Mouse (Mus musculus) limb, embryonic 11.5 days (tissue): ENCODE data around the gene Gm5741. TPM values are rescaled to one million over a fixed set of nuclear protein-coding genes. Genes with fewer than 3 reads are reported as not detected.
"Not testable (repeated sequence)": the region's sequence is repeated elsewhere in the genome, so short reads cannot be mapped to it uniquely, and the experiment has no call there.

Source experiments
- ATAC-seq: fragments of 200-750 bp; cut with Nextera tagmentation; 2 replicates; pipeline ENCODE4 v1.8.0; 2017; ENCODE audit warnings: low read depth; ENCODE audit not compliant: insufficient number of reproducible peaks, low FRiP score, low TSS enrichment
- DNase-seq: peaks from one replicate; pipeline ENCODE4 v3.0.0-alpha.2; 2015; ENCODE audit warnings: low spot score
- H3K27ac ChIP-seq: fragments of 300-500 bp; sonication (generic); replicated peaks from 2 replicates; pipeline ENCODE4 v1.5.1; 2014; ENCODE audit warnings: low read depth, mild to moderate bottlenecking, low read length
- H3K27me3 ChIP-seq: fragments of 300-500 bp; sonication (generic); 2 replicates; pipeline ENCODE4 v1.6.1; 2014; ENCODE audit warnings: mild to moderate bottlenecking, low read length, mixed read lengths; ENCODE audit not compliant: control insufficient read depth, insufficient read depth
- H3K36me3 ChIP-seq: fragments of 300-500 bp; sonication (generic); 2 replicates; pipeline ENCODE4 v1.6.1; 2014; ENCODE audit warnings: mild to moderate bottlenecking, low read length, moderate library complexity, mixed read lengths; ENCODE audit not compliant: control insufficient read depth, insufficient read depth
- H3K4me1 ChIP-seq: fragments of 300-500 bp; sonication (generic); 2 replicates; pipeline ENCODE4 v1.6.1; 2014; ENCODE audit warnings: low read length, mixed read lengths; ENCODE audit not compliant: control insufficient read depth, insufficient read depth
- H3K4me2 ChIP-seq: fragments of 300-500 bp; sonication (generic); 2 replicates; pipeline ENCODE4 v1.6.1; 2014; ENCODE audit warnings: low read depth, mild to moderate bottlenecking, moderate library complexity; ENCODE audit not compliant: severe bottlenecking
- H3K4me3 ChIP-seq: fragments of 300-500 bp; sonication (generic); 2 replicates; pipeline ENCODE4 v1.5.1; 2014; ENCODE audit warnings: low read depth, low read length
- H3K9ac ChIP-seq: fragments of 300-500 bp; sonication (generic); 2 replicates; pipeline ENCODE4 v1.6.1; 2014; ENCODE audit warnings: mild to moderate bottlenecking, low read length
- H3K9me3 ChIP-seq: fragments of 300-500 bp; sonication (generic); 2 replicates; pipeline ENCODE4 v1.6.1; 2016; ENCODE audit warnings: low read length; ENCODE audit not compliant: control insufficient read depth
- WGBS: fragments of 180-500 bp; shearing (Covaris S2); extraction: QIAGEN DNeasy Blood & Tissue Kit; methylation state at CpG from one replicate; pipeline ENCODE4 v1.1.7; 2014; 5-methylcytosine and 5-hydroxymethylcytosine counted together
- polyA plus RNA-seq: library from polyadenylated mRNA; unstranded; fragments of >200 nt; fragmentation: Nextera tagmentation; extraction: Ambion mirVana; gene quantifications from 2 replicates; pipeline ENCODE4 v1.2.1, GENCODE M21; 2014

The Gm5741 gene
- polyA plus RNA-seq, 1 experiment from 2014 or later, result not detected

- Histone ChIP-seq H3K27me3 (no peaks in the 10 kb centered on the region), H3K36me3 (peaks cover 10% of the 10 kb centered on the region; the same call in 1 of the 2 replicates), H3K4me2 (no peak overlapping the region), H3K27ac (no peak overlapping the region), H3K4me3 (no peak overlapping the region), H3K9ac (no peak overlapping the region), H3K9me3 (no peaks in the 10 kb centered on the region), H3K4me1 (no peaks in the 10 kb centered on the region)
- WGBS, result 29% methylated on average over 21 of the region's 21 CpGs
- ATAC-seq (no peak), DNase-seq (no peak)
Measured at GRCm38 (mm10) chr8:85091526-85092090, 23.8 kb upstream of the Gm5741 start.

- H3K9ac ChIP-seq, result no peak overlapping the region
- no peak overlapping the region for H3K27ac ChIP-seq
- H3K36me3 ChIP-seq, result peaks cover 7% of the 10 kb centered on the region
- no peaks in the 10 kb centered on the region for H3K27me3 ChIP-seq
- H3K4me3 ChIP-seq, result no peak overlapping the region
- no peaks in the 10 kb centered on the region for H3K9me3 ChIP-seq
- DNase-seq (no peak), ATAC-seq (no peak)
- WGBS, result 91% methylated on average over 11 of the region's 11 CpGs
- no peaks in the 10 kb centered on the region for H3K4me1 ChIP-seq
- no peak overlapping the region for H3K4me2 ChIP-seq
Measured at GRCm38 (mm10) chr8:85090856-85091255, 23.1 kb upstream of the Gm5741 start.

DNA sequence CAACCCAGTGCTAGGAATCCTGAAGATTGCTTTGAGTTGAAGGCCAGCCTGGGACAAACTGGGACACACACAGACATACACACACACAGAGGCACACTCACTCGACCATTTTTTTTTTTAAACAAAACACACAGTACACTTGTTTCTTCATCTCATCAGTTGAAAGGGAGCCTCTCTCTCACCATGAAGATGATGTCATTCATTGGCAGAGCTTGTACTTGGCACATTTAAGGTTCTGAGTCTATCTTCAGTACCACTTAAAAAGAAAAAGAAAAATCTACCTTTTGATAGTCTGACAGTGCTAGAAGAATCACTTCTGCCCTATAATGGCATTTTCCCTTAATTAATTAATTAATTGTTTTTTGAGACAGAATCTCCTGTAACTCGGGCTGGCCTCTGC, 21.0 kb upstream of the Gm5741 start:
- Histone ChIP-seq H3K4me3 (no peak overlapping the region), H3K36me3 (peaks cover 10% of the 10 kb centered on the region), H3K27me3 (no peaks in the 10 kb centered on the region), H3K27ac (no peak overlapping the region), H3K9ac (no peak overlapping the region), H3K9me3 (no peaks in the 10 kb centered on the region), H3K4me1 (peaks cover 2% of the 10 kb centered on the region; the same call in 1 of the 2 replicates), H3K4me2 (no peak overlapping the region)
- WGBS, result 85% methylated on average over 2 of the region's 2 CpGs
- ATAC-seq, result no peak
- no peak for DNase-seq

DNA sequence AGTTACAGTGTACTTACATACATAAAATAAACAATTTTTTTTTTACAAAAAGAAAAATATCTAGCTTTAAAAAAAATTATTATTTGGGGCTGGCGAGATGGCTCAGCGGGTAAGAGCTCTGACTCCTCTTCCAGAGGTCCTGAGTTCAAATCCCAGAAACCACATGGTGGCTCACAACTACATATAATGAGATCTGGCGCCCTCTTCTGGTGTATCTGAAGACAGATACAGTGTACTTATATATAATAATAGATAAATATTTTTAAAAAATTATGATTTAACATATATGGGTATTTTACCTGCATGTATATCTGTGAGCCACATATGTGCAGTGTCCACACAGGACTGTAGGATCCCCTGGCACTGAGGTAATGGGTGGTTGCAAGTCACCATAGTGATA, 18.5 kb upstream of the Gm5741 start:
- WGBS, result 79% methylated on average over 3 of the region's 3 CpGs
- Histone ChIP-seq H3K4me1 (peaks cover 9% of the 10 kb centered on the region; the same call in 1 of the 2 replicates), H3K9me3 (no peaks in the 10 kb centered on the region), H3K4me3 (no peak overlapping the region), H3K27ac (no peak overlapping the region), H3K9ac (no peak overlapping the region), H3K4me2 (no peak overlapping the region), H3K36me3 (peaks cover 6% of the 10 kb centered on the region), H3K27me3 (no peaks in the 10 kb centered on the region)
- no peak for DNase-seq
- ATAC-seq, result no peak

DNA sequence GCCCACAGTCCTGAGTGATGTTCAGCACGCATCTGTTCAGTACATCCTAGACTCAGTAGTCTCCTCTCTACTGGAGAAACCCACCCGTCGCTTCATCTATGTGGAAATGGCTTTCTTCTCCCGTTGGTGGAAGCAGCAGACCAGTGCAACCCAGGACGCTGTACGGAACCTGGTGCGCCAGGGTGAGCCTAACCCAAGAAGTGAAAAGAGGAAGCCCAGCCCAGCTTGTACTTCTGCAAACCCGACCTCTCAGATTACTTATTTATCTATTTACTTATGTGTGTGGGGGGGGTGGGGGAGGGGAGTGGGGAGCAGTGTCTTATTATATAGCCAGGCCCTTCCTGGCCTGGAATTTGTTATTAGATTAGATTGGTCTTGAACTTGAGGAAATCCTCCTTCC, 16.9 kb upstream of the Gm5741 start:
- no peak for DNase-seq
- H3K36me3 ChIP-seq, result peaks cover 5% of the 10 kb centered on the region
- H3K9me3 ChIP-seq, result no peaks in the 10 kb centered on the region
- ATAC-seq, result no peak
- WGBS, result 84% methylated on average over 8 of the region's 8 CpGs
- no peak overlapping the region for H3K4me2 ChIP-seq
- H3K4me1 ChIP-seq, result peaks cover 12% of the 10 kb centered on the region; the same call in 1 of the 2 replicates
- H3K4me3 ChIP-seq, result no peak overlapping the region
- H3K27me3 ChIP-seq, result no peaks in the 10 kb centered on the region
- no peak overlapping the region for H3K9ac ChIP-seq
- no peak overlapping the region for H3K27ac ChIP-seq

DNA sequence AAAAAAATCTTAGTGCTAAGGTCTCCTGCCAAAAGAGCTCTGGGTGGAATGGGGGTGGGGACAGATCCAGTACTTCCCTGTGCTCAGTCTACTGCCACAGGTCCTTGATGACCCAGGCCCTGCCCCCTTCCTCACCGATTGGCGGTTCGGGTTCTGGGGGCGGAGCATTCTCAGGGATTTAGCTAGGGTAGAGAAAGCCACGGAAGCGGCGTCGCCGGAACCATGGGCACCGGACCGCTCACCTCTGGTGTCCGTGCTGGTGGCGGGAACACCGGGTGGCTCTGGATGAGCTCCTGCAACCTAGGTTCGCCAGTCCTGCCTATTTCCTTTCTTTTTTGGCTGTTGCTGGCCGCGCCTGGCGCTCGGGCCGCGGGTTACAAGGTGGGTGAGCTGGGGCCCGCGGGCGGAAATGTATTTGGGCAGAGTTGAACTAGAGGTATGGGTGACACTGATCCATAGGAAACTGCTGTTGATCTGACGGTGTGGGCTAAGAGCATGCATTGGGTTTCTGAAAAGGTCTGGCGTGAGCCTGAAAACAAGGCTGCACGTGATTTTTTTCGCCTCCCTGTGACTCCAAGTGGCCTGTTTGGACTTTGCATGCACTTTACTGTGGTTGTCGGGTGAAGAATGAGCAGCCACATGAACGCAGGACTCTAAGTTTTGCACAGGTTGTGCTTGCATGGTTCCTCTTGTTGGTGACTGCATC, 15.5 kb upstream of the Gm5741 start, which contains the start of gene Man2b1:
Gene Man2b1 (plus strand): TSS at position 163 of the 706 bp plus-strand sequence.
- H3K4me3 ChIP-seq, result peak within 1 kb of the TSS; percentile 55
- H3K9ac ChIP-seq, result peak within 1 kb of the TSS; percentile 72
- H3K27me3 ChIP-seq, result no peaks in the 10 kb centered on the region
- peak within 1 kb of the TSS; percentile 66 for H3K4me2 ChIP-seq
- H3K4me1 ChIP-seq, result peaks cover 12% of the 10 kb centered on the region; the same call in 1 of the 2 replicates
- no peak within 1 kb of the TSS for H3K27ac ChIP-seq
- ATAC-seq (peak; percentile 84), DNase-seq (peak; percentile 83)
- H3K9me3 ChIP-seq, result no peaks in the 10 kb centered on the region
- WGBS, result under 1% methylated on average over 30 of the region's 30 CpGs
- peaks cover 3% of the 10 kb centered on the region for H3K36me3 ChIP-seq

- H3K9me3 ChIP-seq, DNase-seq, H3K4me2 ChIP-seq, H3K4me3 ChIP-seq, H3K27ac ChIP-seq, ATAC-seq, H3K9ac ChIP-seq, H3K27me3 ChIP-seq, H3K36me3 ChIP-seq: not testable (repeated sequence)
- peaks cover 12% of the 10 kb centered on the region; the same call in 1 of the 2 replicates for H3K4me1 ChIP-seq
- 92% methylated on average over 4 of the region's 4 CpGs for WGBS
Measured at GRCm38 (mm10) chr8:85082169-85082568, 14.4 kb upstream of the Gm5741 start.

- ATAC-seq (peak; percentile 76), DNase-seq (peak; percentile 70)
- Histone ChIP-seq H3K27me3 (no peaks in the 10 kb centered on the region), H3K9me3 (no peaks in the 10 kb centered on the region), H3K9ac (peak within 1 kb of the TSS; percentile 83), H3K4me2 (peak within 1 kb of the TSS; percentile 75), H3K4me1 (peaks cover 12% of the 10 kb centered on the region; the same call in 1 of the 2 replicates), H3K36me3 (peaks cover 3% of the 10 kb centered on the region), H3K4me3 (peak within 1 kb of the TSS; percentile 82), H3K27ac (no peak within 1 kb of the TSS; the same call in 1 of the 2 replicates)
- under 1% methylated on average over 9 of the region's 9 CpGs for WGBS
Measured at GRCm38 (mm10) chr8:85081216-85081555, 13.4 kb upstream of the Gm5741 start, which contains the start of gene Wdr83. Gene Wdr83, minus strand, starts transcription at chr8:85081306.
